Mouse (Mus musculus): ENCODE results near the gene Fan1. TPM values are rescaled to one million over a fixed set of nuclear protein-coding genes. Genes with fewer than 3 reads are reported as not detected.

The Fan1 gene
- polyA plus RNA-seq (2015; fragmentation: Nextera tagmentation; extraction: Ambion mirVana), result 6.1 and 6.8 TPM in 2 replicates

- peak within 1 kb of the TSS; percentile 57 for H3K4me3 ChIP-seq (ENCODE audit: low read length)
- ATAC-seq (ENCODE audit: low FRiP score, low TSS enrichment), result peak; percentile 99
- H3K9ac ChIP-seq (replicated peaks; ENCODE audit: low read length), result peak within 1 kb of the TSS; percentile 71
- WGBS, result 3% methylated on average over 27 of the region's 27 CpGs
- no peaks in the 10 kb centered on the region for H3K9me3 ChIP-seq (ENCODE audit: low read length)
- no peaks in the 10 kb centered on the region for H3K27me3 ChIP-seq (ENCODE audit: insufficient read depth, low read length)
- peaks cover 32% of the 10 kb centered on the region for H3K36me3 ChIP-seq (ENCODE audit: insufficient read depth, low read length)
- H3K4me1 ChIP-seq (ENCODE audit: insufficient read depth, low read length), result peaks cover 6% of the 10 kb centered on the region; the same call in 1 of the 2 replicates
- H3K4me2 ChIP-seq (replicated peaks; ENCODE audit: low read depth, low read length), result peak within 1 kb of the TSS; percentile 80
- peak within 1 kb of the TSS; percentile 95 for H3K27ac ChIP-seq (ENCODE audit: low read length)
These were observed at the start of gene Fan1 for GRCm38 (mm10) chr7:64373830-64374562. Fan1 (minus strand) TSS chr7:64374095.

GRCm38 (mm10) chr7:64403989-64404388 lies 30.1 kb upstream of the Fan1 start:
- WGBS, result 91% methylated on average over 8 of the region's 8 CpGs
- Histone ChIP-seq H3K36me3 (ENCODE audit: insufficient read depth, low read length) (0 out of 2 replicates have a peak, but pooled peaks cover 9% of the 10 kb centered on the region), H3K9me3 (ENCODE audit: low read length) (no peaks in the 10 kb centered on the region), H3K9ac (replicated peaks; ENCODE audit: low read length) (no peak overlapping the region), H3K4me2 (replicated peaks; ENCODE audit: low read depth, low read length) (no peak overlapping the region), H3K4me1 (ENCODE audit: insufficient read depth, low read length) (no peaks in the 10 kb centered on the region), H3K27ac (ENCODE audit: low read length) (no peak overlapping the region), H3K27me3 (ENCODE audit: insufficient read depth, low read length) (no peaks in the 10 kb centered on the region), H3K4me3 (ENCODE audit: low read length) (no peak overlapping the region)
- no peak for ATAC-seq (ENCODE audit: low FRiP score, low TSS enrichment)

GRCm38 (mm10) chr7:64402452-64402851 lies 28.6 kb upstream of the Fan1 start:
- Histone ChIP-seq H3K4me1 (ENCODE audit: insufficient read depth, low read length) (no peaks in the 10 kb centered on the region), H3K36me3 (ENCODE audit: insufficient read depth, low read length) (0 out of 2 replicates have a peak, but pooled peaks cover 9% of the 10 kb centered on the region), H3K9ac (replicated peaks; ENCODE audit: low read length) (no peak overlapping the region), H3K9me3 (ENCODE audit: low read length) (no peaks in the 10 kb centered on the region), H3K27me3 (ENCODE audit: insufficient read depth, low read length) (no peaks in the 10 kb centered on the region), H3K27ac (ENCODE audit: low read length) (no peak overlapping the region), H3K4me3 (ENCODE audit: low read length) (no peak overlapping the region), H3K4me2 (replicated peaks; ENCODE audit: low read depth, low read length) (no peak overlapping the region)
- ATAC-seq (ENCODE audit: low FRiP score, low TSS enrichment), result no peak
- 86% methylated on average over 4 of the region's 4 CpGs for WGBS

- H3K4me1 ChIP-seq (ENCODE audit: insufficient read depth, low read length), result no peaks in the 10 kb centered on the region
- H3K36me3 ChIP-seq (ENCODE audit: insufficient read depth, low read length), result 0 out of 2 replicates have a peak, but pooled peaks cover 9% of the 10 kb centered on the region
- H3K27ac ChIP-seq (ENCODE audit: low read length), result no peak overlapping the region
- H3K4me3 ChIP-seq (ENCODE audit: low read length), result no peak overlapping the region
- H3K9me3 ChIP-seq (ENCODE audit: low read length), result no peaks in the 10 kb centered on the region
- H3K27me3 ChIP-seq (ENCODE audit: insufficient read depth, low read length), result no peaks in the 10 kb centered on the region
- no peak for ATAC-seq (ENCODE audit: low FRiP score, low TSS enrichment)
- 85% methylated on average over 1 of the region's 1 CpGs for WGBS
- no peak overlapping the region for H3K9ac ChIP-seq (replicated peaks; ENCODE audit: low read length)
- no peak overlapping the region for H3K4me2 ChIP-seq (replicated peaks; ENCODE audit: low read depth, low read length)
These were observed 26.8 kb upstream of the Fan1 start for GRCm38 (mm10) chr7:64400725-64401124.

- Histone ChIP-seq H3K36me3 (ENCODE audit: insufficient read depth, low read length) (peaks cover 17% of the 10 kb centered on the region), H3K4me1 (ENCODE audit: insufficient read depth, low read length) (peaks cover 18% of the 10 kb centered on the region), H3K27me3 (ENCODE audit: insufficient read depth, low read length) (no peaks in the 10 kb centered on the region), H3K27ac (ENCODE audit: low read length) (peak overlapping the region; percentile 94), H3K9me3 (ENCODE audit: low read length) (no peaks in the 10 kb centered on the region), H3K4me2 (replicated peaks; ENCODE audit: low read depth, low read length) (peak overlapping the region; percentile 70), H3K4me3 (ENCODE audit: low read length) (peak overlapping the region; percentile 89), H3K9ac (replicated peaks; ENCODE audit: low read length) (peak overlapping the region; percentile 97)
- ATAC-seq (ENCODE audit: low FRiP score, low TSS enrichment), result peak; percentile 81
- WGBS, result under 1% methylated on average over 15 of the region's 15 CpGs
These were observed 18.9 kb upstream of the Fan1 start for GRCm38 (mm10) chr7:64392819-64393151.

- Histone ChIP-seq H3K27ac (ENCODE audit: low read length) (peak within 1 kb of the TSS; percentile 94), H3K36me3 (ENCODE audit: insufficient read depth, low read length) (peaks cover 18% of the 10 kb centered on the region), H3K9me3 (ENCODE audit: low read length) (no peaks in the 10 kb centered on the region), H3K4me3 (ENCODE audit: low read length) (peak within 1 kb of the TSS; percentile 89), H3K27me3 (ENCODE audit: insufficient read depth, low read length) (no peaks in the 10 kb centered on the region), H3K4me1 (ENCODE audit: insufficient read depth, low read length) (peaks cover 18% of the 10 kb centered on the region), H3K4me2 (replicated peaks; ENCODE audit: low read depth, low read length) (peak within 1 kb of the TSS; percentile 97), H3K9ac (replicated peaks; ENCODE audit: low read length) (peak within 1 kb of the TSS; percentile 97)
- under 1% methylated on average over 54 of the region's 54 CpGs for WGBS
- peak; percentile 99 for ATAC-seq (ENCODE audit: low FRiP score, low TSS enrichment)
These were observed 18.4 kb upstream of the Fan1 start, which contains the start of the genes Mphosph10 and Mcee for GRCm38 (mm10) chr7:64392122-64392818. Mphosph10 (minus strand) TSS chr7:64392268. Mcee (plus strand) TSS chr7:64392607.

- H3K9ac ChIP-seq (replicated peaks; ENCODE audit: low read length), result peak overlapping the region; percentile 97
- H3K27me3 ChIP-seq (ENCODE audit: insufficient read depth, low read length), result no peaks in the 10 kb centered on the region
- no peak for ATAC-seq (ENCODE audit: low FRiP score, low TSS enrichment)
- peak overlapping the region; percentile 94; the same call in 1 of the 2 replicates for H3K27ac ChIP-seq (ENCODE audit: low read length)
- H3K4me3 ChIP-seq (ENCODE audit: low read length), result peak overlapping the region; percentile 89
- 5% methylated on average over 8 of the region's 8 CpGs for WGBS
- H3K4me2 ChIP-seq (replicated peaks; ENCODE audit: low read depth, low read length), result peak overlapping the region; percentile 97
- H3K36me3 ChIP-seq (ENCODE audit: insufficient read depth, low read length), result peaks cover 23% of the 10 kb centered on the region
- peaks cover 18% of the 10 kb centered on the region for H3K4me1 ChIP-seq (ENCODE audit: insufficient read depth, low read length)
- no peaks in the 10 kb centered on the region for H3K9me3 ChIP-seq (ENCODE audit: low read length)
These were observed 17.6 kb upstream of the Fan1 start for GRCm38 (mm10) chr7:64391479-64391878.

- Histone ChIP-seq H3K27me3 (ENCODE audit: insufficient read depth, low read length) (no peaks in the 10 kb centered on the region), H3K4me1 (ENCODE audit: insufficient read depth, low read length) (peaks cover 6% of the 10 kb centered on the region; the same call in 1 of the 2 replicates), H3K4me3 (ENCODE audit: low read length) (peak overlapping the region; percentile 57), H3K9ac (replicated peaks; ENCODE audit: low read length) (peak overlapping the region; percentile 71), H3K4me2 (replicated peaks; ENCODE audit: low read depth, low read length) (peak overlapping the region; percentile 80), H3K9me3 (ENCODE audit: low read length) (no peaks in the 10 kb centered on the region), H3K36me3 (ENCODE audit: insufficient read depth, low read length) (peaks cover 34% of the 10 kb centered on the region), H3K27ac (ENCODE audit: low read length) (peak overlapping the region; percentile 95)
- WGBS, result 10% methylated on average over 18 of the region's 18 CpGs
- ATAC-seq (ENCODE audit: low FRiP score, low TSS enrichment), result peak; percentile 10; the same call in 1 of the 2 replicates
These were observed 607 bp downstream of the Fan1 start for GRCm38 (mm10) chr7:64373147-64373829.

- ATAC-seq (ENCODE audit: low FRiP score, low TSS enrichment), result no peak
- Histone ChIP-seq H3K4me1 (ENCODE audit: insufficient read depth, low read length) (peaks cover 6% of the 10 kb centered on the region; the same call in 1 of the 2 replicates), H3K9me3 (ENCODE audit: low read length) (no peaks in the 10 kb centered on the region), H3K36me3 (ENCODE audit: insufficient read depth, low read length) (peaks cover 29% of the 10 kb centered on the region), H3K4me2 (replicated peaks; ENCODE audit: low read depth, low read length) (no peak overlapping the region), H3K9ac (replicated peaks; ENCODE audit: low read length) (no peak overlapping the region), H3K27me3 (ENCODE audit: insufficient read depth, low read length) (no peaks in the 10 kb centered on the region), H3K27ac (ENCODE audit: low read length) (no peak overlapping the region), H3K4me3 (ENCODE audit: low read length) (no peak overlapping the region)
- WGBS, result 92% methylated on average over 23 of the region's 23 CpGs
These were observed 1.7 kb downstream of the Fan1 start for GRCm38 (mm10) chr7:64371940-64372878.

Data from kidney, embryonic 16.5 days (tissue).